Mouse (Mus musculus) olfactory bulb, adult 2 months (tissue): ENCODE results near the gene 1700019D03Rik.

Experiments used
- CTCF ChIP-seq: fragments of 200-500 bp; IDR thresholded peaks from 2 replicates; pipeline ENCODE4 v1.5.1; 2012; ENCODE audit warnings: low read depth, mild to moderate bottlenecking, low read length, moderate library complexity; ENCODE audit not compliant: insufficient read depth
- POLR2A ChIP-seq: fragments of 200-500 bp; IDR thresholded peaks from 2 replicates; pipeline ENCODE4 v1.6.1; 2012; ENCODE audit warnings: mild to moderate bottlenecking, low read depth, low read length, moderate library complexity; ENCODE audit not compliant: insufficient read depth

DNA sequence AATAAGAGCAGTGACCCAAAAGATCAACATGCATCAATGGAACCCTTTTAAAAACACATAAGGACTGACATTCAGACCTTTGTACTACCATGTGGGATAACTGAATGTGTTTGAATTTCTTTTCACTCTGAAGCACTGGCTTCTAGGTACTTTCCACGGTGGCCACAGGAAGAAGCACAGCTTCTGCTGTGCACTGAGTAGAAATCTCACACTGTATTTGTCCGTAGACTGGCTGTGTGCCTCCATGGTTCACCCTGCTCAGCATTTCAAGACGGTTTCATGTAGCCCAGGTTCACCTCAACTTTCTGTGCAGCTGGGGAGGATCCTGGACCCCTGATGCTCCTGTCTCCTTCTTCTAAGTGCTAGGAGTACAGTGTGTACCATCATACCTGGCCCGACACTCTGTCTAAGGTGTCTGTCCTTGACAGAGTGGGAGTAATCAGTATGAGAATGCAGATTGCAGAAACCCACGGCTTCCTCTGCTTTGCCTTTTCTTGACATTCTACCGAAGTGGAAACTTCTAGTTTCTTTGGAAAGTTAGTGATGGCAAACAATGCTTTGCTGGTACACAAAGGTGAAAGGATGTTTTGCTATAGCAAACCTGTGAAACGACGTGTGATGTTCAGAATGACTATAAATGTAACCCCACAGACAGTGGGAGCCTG is 29.9 kb upstream of the 1700019D03Rik start:
- no peak for TF ChIP-seq CTCF
- no peak for TF ChIP-seq POLR2A
